Mouse (Mus musculus): ENCODE data around the gene Acad8.

Acad8 gene

DNA sequence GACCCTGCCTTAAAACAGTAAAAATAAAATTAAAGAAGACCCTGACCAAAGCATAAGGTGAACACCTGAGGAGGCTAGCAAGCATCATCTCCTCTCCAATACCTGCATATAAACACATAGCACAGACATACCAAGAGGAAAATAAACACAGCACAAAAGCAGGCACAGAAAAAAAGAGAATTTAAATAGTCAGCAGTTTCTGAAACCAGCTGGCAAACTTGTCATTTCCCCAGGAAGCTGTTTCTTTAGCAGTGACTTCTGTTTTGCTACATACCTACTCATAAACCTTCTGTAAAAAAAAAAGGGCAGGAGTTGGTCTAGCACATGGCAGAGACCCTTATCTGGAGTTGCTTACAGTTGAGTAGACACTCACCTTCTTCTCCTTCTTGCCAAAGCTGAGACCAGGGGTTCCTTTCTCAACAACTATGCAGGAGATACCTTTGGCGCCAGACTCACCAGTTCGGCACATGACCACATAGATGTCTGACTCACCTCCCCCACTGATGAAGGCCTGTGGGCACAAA, 14.2 kb downstream of the Acad8 start:
- in situ Hi-C loops (cut with MseI, MboI) = no loop called here

DNA sequence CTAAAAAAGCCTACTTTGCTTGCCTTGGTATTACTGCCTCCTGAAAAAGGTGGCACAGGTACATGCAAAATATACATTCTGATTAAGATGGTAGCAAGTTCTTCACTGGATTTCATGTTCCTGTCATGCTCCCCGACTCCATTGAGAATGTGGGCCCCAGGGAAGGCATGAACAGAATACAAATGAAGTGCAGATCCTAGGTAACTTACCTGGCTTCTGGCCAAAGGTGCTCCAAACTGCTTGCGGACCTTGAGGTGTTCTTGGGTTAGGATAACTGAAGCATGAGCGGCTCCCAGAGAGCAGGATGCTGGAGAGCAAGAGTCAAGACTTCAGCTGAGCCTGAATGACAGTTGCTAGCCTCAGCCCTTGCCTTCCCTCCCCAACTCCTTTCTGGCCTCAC, 20.6 kb downstream of the Acad8 start:
- in situ Hi-C loops (cut with MseI, MboI) = no loop called here

DNA sequence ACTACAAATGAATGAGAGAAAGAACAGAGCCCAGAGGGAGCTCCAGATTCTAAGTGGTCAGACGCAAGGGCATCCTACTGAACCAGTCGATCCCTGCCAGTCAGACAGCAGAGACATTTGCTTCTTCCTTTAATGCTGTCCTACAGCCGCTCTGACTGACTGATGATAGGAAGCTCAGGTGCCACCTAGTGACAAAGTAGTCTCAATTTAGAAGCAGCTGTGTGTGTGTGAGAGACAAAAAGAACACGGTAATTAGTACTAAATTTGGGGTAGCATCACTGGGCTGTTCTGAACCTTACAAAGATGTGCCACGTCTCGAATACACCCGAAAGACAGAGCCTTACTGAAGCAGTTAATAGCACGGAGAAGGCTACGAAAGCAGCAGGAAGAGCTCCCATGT, 21.6 kb downstream of the Acad8 start:
- in situ Hi-C loops (cut with MseI, MboI) = no loop called here

DNA sequence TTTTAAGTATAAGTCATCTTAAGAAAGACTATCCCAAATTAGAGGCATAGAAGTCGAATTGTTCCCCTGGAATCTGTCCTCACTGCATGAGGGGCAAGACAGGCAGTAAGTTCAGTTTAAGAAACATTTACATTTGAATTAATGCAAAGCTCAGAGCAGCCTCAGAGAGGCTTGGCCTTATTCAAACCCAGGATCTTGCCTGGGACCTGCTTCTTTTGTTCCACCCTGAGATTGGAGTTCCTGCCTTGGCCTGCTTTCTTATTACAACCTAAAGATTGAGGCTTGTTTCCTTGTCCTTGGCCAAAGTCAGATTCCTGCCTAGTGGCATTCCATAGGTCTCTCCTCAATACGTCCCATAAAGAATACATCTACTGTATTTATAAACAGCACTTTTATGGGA, 51.6 kb downstream of the Acad8 start:
- in situ Hi-C loops (cut with MseI, MboI) = no loop called here

DNA sequence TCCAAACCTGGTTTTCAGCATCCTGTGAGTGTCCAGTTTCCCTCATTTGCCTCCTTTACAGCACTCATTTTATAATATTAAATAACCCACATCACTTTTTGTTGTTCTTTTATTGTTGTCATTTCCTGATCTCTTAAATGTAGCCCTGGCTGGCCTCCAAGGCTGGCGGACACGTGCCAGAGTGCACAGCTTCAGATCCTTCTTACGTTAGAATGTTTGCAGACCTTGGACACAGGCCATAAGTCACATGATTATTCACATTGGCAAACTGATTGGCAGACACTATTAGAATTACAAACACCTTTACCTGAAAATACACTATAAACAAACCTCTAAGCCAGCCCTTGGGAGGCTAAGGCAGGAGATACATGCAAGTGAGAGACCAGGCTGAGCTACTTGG, 75.2 kb downstream of the Acad8 start:
- in situ Hi-C loops (cut with MseI, MboI) = no loop called here
